Mouse (Mus musculus): Measurements from ENCODE around the gene Zfyve9.

DNA sequence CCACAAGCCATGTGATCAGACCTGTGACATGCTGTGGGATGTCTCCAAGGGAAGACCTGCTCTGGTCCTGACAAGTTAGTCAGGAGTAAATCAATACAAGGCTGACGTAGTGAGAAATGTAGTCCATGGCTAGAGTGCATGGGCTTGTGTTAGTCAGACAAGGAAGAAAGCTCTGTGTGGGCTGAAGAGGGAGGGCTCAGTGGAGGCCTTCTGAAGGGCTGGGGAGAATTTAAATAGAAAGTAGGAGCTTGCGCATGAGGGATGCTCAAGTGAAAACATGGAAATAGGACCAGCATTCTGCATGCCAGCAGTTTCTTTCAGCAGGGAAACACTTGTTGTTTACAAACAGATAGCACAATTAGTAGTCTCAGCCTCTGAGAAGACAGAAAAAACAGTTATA, 22.9 kb upstream of the Zfyve9 start:
- no peak for TF ChIP-seq SRF (IDR thresholded peaks at IDR 0.05; ENCODE audit: control insufficient read depth, insufficient read length, low read depth)
- no peak for TF ChIP-seq TCF12 (IDR thresholded peaks at IDR 0.05; ENCODE audit: insufficient read depth, poor library complexity, severe bottlenecking)
- TF ChIP-seq USF1 (IDR thresholded peaks at IDR 0.05; ENCODE audit: low read depth): no peak
- TF ChIP-seq POLR2A (IDR thresholded peaks at IDR 0.05; ENCODE audit: insufficient read length, low read depth): no peak
- no peak for TF ChIP-seq POLR2AphosphoS2 (IDR thresholded peaks at IDR 0.05; ENCODE audit: insufficient read length, low read depth)
- no peak for TF ChIP-seq E2F4 (IDR thresholded peaks at IDR 0.05; ENCODE audit: insufficient read depth)
- TF ChIP-seq MYOG (IDR thresholded peaks at IDR 0.05; ENCODE audit: control insufficient read depth in 1 of 3, insufficient read depth in 1 of 3, insufficient read length in 2 of 3, low read depth in 2 of 3): no peak
- no peak for TF ChIP-seq MAX (IDR thresholded peaks at IDR 0.05; ENCODE audit: low read depth)
- TF ChIP-seq MYOD1 (IDR thresholded peaks at IDR 0.05; ENCODE audit: control insufficient read depth in 1 of 3, insufficient read length in 2 of 3, low read depth in 2 of 3): no peak
- no peak for TF ChIP-seq CEBPB (IDR thresholded peaks at IDR 0.05; ENCODE audit: insufficient read depth, poor library complexity, severe bottlenecking)
- TF ChIP-seq TCF3 (IDR thresholded peaks at IDR 0.05; ENCODE audit: insufficient read length, low read depth): no peak

Measured in myocyte (in vitro differentiated cells).